ENCODE assay signal across 9 mouse cellular contexts in genomic region chr5:111465811-111466299, GRCm38 (mm10). TPM values are rescaled to one million over a fixed set of nuclear protein-coding genes. Genes with fewer than 3 reads are reported as not detected.
DNase-seq lines count a peak whose midpoint lies in the region; ATAC-seq and TF ChIP-seq lines count a peak whose summit lies in the region.
"Had no signal": no experiment of that assay in that cellular context is flagged by ENCODE, and none has a peak within 500 bp of the region (broad histone marks: within the 10 kb centered on the region; RNA-seq: fewer than 3 reads in every experiment).

No protein-coding gene starts in this region.

- no peak overlapping the region for H3K4me2 ChIP-seq in hindbrain, embryonic 16.5 days (ENCODE audit: low read length)
- H3K4me2 ChIP-seq in liver, embryonic 12.5 days = no peak overlapping the region
- no peak overlapping the region for H3K4me2 ChIP-seq in neural tube, embryonic 11.5 days (ENCODE audit: low read depth)

- no peak overlapping the region for H3K4me3 ChIP-seq in hindbrain, embryonic 16.5 days (ENCODE audit: low read length)
- no peak overlapping the region for H3K4me3 ChIP-seq in liver, embryonic 12.5 days
- no peak overlapping the region for H3K4me3 ChIP-seq in neural tube, embryonic 11.5 days (ENCODE audit: low read depth, low read length)
- H3K4me3 ChIP-seq in thymus, adult 2 months (ENCODE audit: control insufficient read depth, insufficient read depth, low read length) = no peak overlapping the region
- H3K4me3 ChIP-seq: erythroblast, embryonic 14.5 days had no signal

- ATAC-seq in hindbrain, embryonic 16.5 days = peak; percentile 42; the same call in 1 of the 2 replicates
- ATAC-seq in liver, embryonic 12.5 days = peak; percentile 25; the same call in 1 of the 2 replicates
- ATAC-seq in neural tube, embryonic 11.5 days (ENCODE audit: insufficient read depth, low FRiP score, low TSS enrichment) = no peak

- no peaks in the 10 kb centered on the region for H3K36me3 ChIP-seq in hindbrain, embryonic 16.5 days (ENCODE audit: control insufficient read depth, insufficient read depth, low read length)
- no peaks in the 10 kb centered on the region for H3K36me3 ChIP-seq in liver, embryonic 12.5 days
- H3K36me3 ChIP-seq in neural tube, embryonic 11.5 days (ENCODE audit: control insufficient read depth, insufficient read depth, low read length) = no peaks in the 10 kb centered on the region
- no peaks in the 10 kb centered on the region for H3K36me3 ChIP-seq in thymus, adult 2 months (ENCODE audit: control insufficient read depth, insufficient read depth, low read length)

- H3K4me1 ChIP-seq in hindbrain, embryonic 16.5 days (ENCODE audit: control insufficient read depth, insufficient read depth, low read depth, low read length) = no peaks in the 10 kb centered on the region; the same call in 1 of the 2 replicates
- peaks cover 28% of the 10 kb centered on the region for H3K4me1 ChIP-seq in liver, embryonic 12.5 days
- H3K4me1 ChIP-seq in neural tube, embryonic 11.5 days (ENCODE audit: control insufficient read depth, insufficient read depth, low read length) = peaks cover 4% of the 10 kb centered on the region; the same call in 1 of the 2 replicates
- H3K4me1 ChIP-seq in thymus, adult 2 months (replicated peaks; ENCODE audit: control insufficient read depth, insufficient read depth, low read length) = peaks cover 4% of the 10 kb centered on the region

- peak; percentile 27 to 39 for DNase-seq in left cerebral cortex, adult 18-20 months (ENCODE audit: low spot score in 2 of 2)
- no peak for DNase-seq in left cerebral cortex, adult 11 months (ENCODE audit: low spot score)
- peak; percentile 32 for DNase-seq in gastrocnemius, postnatal 10 days
- peak; percentile 68 for DNase-seq in neural tube, embryonic 11.5 days (ENCODE audit: low spot score)
- no peak for DNase-seq in thymus, adult 2 months
- no peak for DNase-seq in left cerebral cortex, postnatal 4 days

- no peak for TF ChIP-seq CTCF in thymus, adult 2 months (IDR thresholded peaks at IDR 0.05; ENCODE audit: borderline replicate concordance, control insufficient read depth, extremely low read depth, insufficient read depth, low read length, poor library complexity)

- H3K9me3 ChIP-seq in hindbrain, embryonic 16.5 days (ENCODE audit: control insufficient read depth, low read length) = 0 out of 2 replicates have a peak, but pooled peaks cover 2% of the 10 kb centered on the region
- H3K9me3 ChIP-seq in liver, embryonic 12.5 days (replicated peaks) = no peaks in the 10 kb centered on the region
- no peaks in the 10 kb centered on the region; the same call in 1 of the 2 replicates for H3K9me3 ChIP-seq in neural tube, embryonic 11.5 days (ENCODE audit: control insufficient read depth, low read length)

- no peak overlapping the region for H3K9ac ChIP-seq in hindbrain, embryonic 16.5 days (ENCODE audit: low read depth, low read length)
- H3K9ac ChIP-seq in liver, embryonic 12.5 days = no peak overlapping the region
- no peak overlapping the region for H3K9ac ChIP-seq in neural tube, embryonic 11.5 days (ENCODE audit: low read length)

- intact Hi-C loops in left cerebral cortex, postnatal 4 days (cut with DNase I) = no loop called here

- no peak overlapping the region for H3K27ac ChIP-seq in hindbrain, embryonic 16.5 days (ENCODE audit: low read depth, low read length)
- 0 out of 2 replicates have a peak overlapping the region, but pooled peaks have one; percentile 32 for H3K27ac ChIP-seq in liver, embryonic 12.5 days
- peak overlapping the region; percentile 60; the same call in 1 of the 2 replicates for H3K27ac ChIP-seq in neural tube, embryonic 11.5 days (ENCODE audit: low read depth, low read length)
- no peak overlapping the region for H3K27ac ChIP-seq in thymus, adult 2 months (ENCODE audit: control insufficient read depth, insufficient read depth, low read length)

- TF ChIP-seq POLR2A in thymus, adult 2 months (IDR thresholded peaks at IDR 0.05; ENCODE audit: control insufficient read depth, extremely low read depth, insufficient read depth, low read length, poor library complexity) = no peak

- no peaks in the 10 kb centered on the region for H3K27me3 ChIP-seq in hindbrain, embryonic 16.5 days (replicated peaks; ENCODE audit: control insufficient read depth, insufficient read depth, low read length)
- H3K27me3 ChIP-seq in liver, embryonic 12.5 days (replicated peaks) = 0 out of 2 replicates have a peak, but pooled peaks cover 2% of the 10 kb centered on the region
- no peaks in the 10 kb centered on the region for H3K27me3 ChIP-seq in neural tube, embryonic 11.5 days (ENCODE audit: control insufficient read depth, insufficient read depth, low read length)
- no peaks in the 10 kb centered on the region for H3K27me3 ChIP-seq in thymus, adult 2 months (ENCODE audit: control insufficient read depth, insufficient read depth, low read length)

- WGBS in hindbrain, embryonic 16.5 days = 48% methylated on average over 11 of the region's 11 CpGs
- WGBS in liver, embryonic 12.5 days (ENCODE audit: insufficient replicate concordance) = 39% methylated on average over 11 of the region's 11 CpGs
- 41% methylated on average over 11 of the region's 11 CpGs for WGBS in neural tube, embryonic 11.5 days
- WGBS in thymus, adult 2 months = 84% methylated on average over 11 of the region's 11 CpGs

RNA-seq across cellular contexts. Expression of gene Mn1, which starts 48.7 kb away (rescaled TPM):
- total RNA-seq in left cerebral cortex, adult 18-20 months (2021) = 10 to 100 TPM; 65.8 to 70.9 TPM
- 10 to 100 TPM; 19.6 to 30.4 TPM for total RNA-seq in gastrocnemius, postnatal 10 days (2021)
- 22.3 and 35.8 TPM in 2 replicates for polyA plus RNA-seq in hindbrain, embryonic 16.5 days (2015; fragmentation: Nextera tagmentation; extraction: Ambion mirVana)
- polyA plus RNA-seq in liver, embryonic 12.5 days (2016; fragmentation: Nextera tagmentation; extraction: Ambion mirVana) = 2.4 and 3.1 TPM in 2 replicates
- 25.6 and 27.3 TPM in 2 replicates for polyA plus RNA-seq in neural tube, embryonic 11.5 days (2014; fragmentation: Nextera tagmentation; extraction: Ambion mirVana)
- 2.4 and 3.4 TPM in 2 replicates for polyA plus RNA-seq in thymus, adult 2 months (2012; rRNA removed)
- total RNA-seq in left cerebral cortex, postnatal 4 days (2021) = 100 to 1,000 TPM; 129 to 135 TPM

Comparison
In these comparisons a context has a peak if more than half of its experiments do, and no peak if none do; other contexts are left out.
1. DNase-seq: peak in left cerebral cortex, adult 18-20 months (2 of 2), gastrocnemius, postnatal 10 days (single experiment) and neural tube, embryonic 11.5 days (single experiment); none in left cerebral cortex, adult 11 months (single experiment), thymus, adult 2 months (single experiment) and left cerebral cortex, postnatal 4 days (single experiment).
2. H3K27ac ChIP-seq: peak in liver, embryonic 12.5 days (single experiment) and neural tube, embryonic 11.5 days (single experiment); none in hindbrain, embryonic 16.5 days (single experiment) and thymus, adult 2 months (single experiment).